Mouse (Mus musculus) granulocyte monocyte progenitor cell, adult 5-6 weeks (primary cell): ENCODE data around the gene Ccdc190. TPM values are rescaled to one million over a fixed set of nuclear protein-coding genes. Genes with fewer than 3 reads are reported as not detected.

Source experiments
- ATAC-seq: replicated peaks from 2 replicates; pipeline ENCODE4 v1.8.0; 2016; ENCODE audit warnings: mild to moderate bottlenecking, moderate TSS enrichment, inconsistent platforms; ENCODE audit not compliant: poor library complexity, severe bottlenecking
- total RNA-seq, 2 experiments: library from RNA; stranded (forward) in 1 of 2; stranded (reverse) in 1 of 2; fragments of 200-712, 200-1000 nt in 1 of 2; fragments of >200 nt in 1 of 2; fragmentation: Nextera tagmentation in 1 of 2; gene quantifications; 2 replicates each; pipeline ENCODE4 v1.2.3; 2014 to 2017

Gene Ccdc190
- total RNA-seq (2014; fragmentation: Nextera tagmentation) (not detected in 2 replicates), total RNA-seq (2017) (not detected in 2 replicates)

GRCm38 (mm10) chr1:169928454-169928971, at the start of gene Ccdc190:
Gene Ccdc190 (plus strand): TSS chr1:169928648.
- ATAC-seq, result no peak

- no peak for ATAC-seq
Observed at GRCm38 (mm10) chr1:169879060-169879459, 49.4 kb upstream of the Ccdc190 start.

- no peak for ATAC-seq
Observed at GRCm38 (mm10) chr1:169880181-169880580, 48.3 kb upstream of the Ccdc190 start.

- no peak for ATAC-seq
Observed at GRCm38 (mm10) chr1:169883081-169883565, 45.3 kb upstream of the Ccdc190 start.

- ATAC-seq, result no peak
Observed at GRCm38 (mm10) chr1:169889250-169889649, 39.2 kb upstream of the Ccdc190 start.

GRCm38 (mm10) chr1:169893976-169894375, 34.5 kb upstream of the Ccdc190 start:
- ATAC-seq, result peak; percentile 48; the same call in 1 of the 2 replicates

GRCm38 (mm10) chr1:169895686-169896085, 32.8 kb upstream of the Ccdc190 start:
- no peak for ATAC-seq

- ATAC-seq, result no peak
Observed at GRCm38 (mm10) chr1:169897916-169898315, 30.5 kb upstream of the Ccdc190 start.

GRCm38 (mm10) chr1:169898607-169899006, 29.8 kb upstream of the Ccdc190 start:
- ATAC-seq, result no peak

- ATAC-seq, result no peak
Observed at GRCm38 (mm10) chr1:169900771-169901336, 27.6 kb upstream of the Ccdc190 start.

- no peak for ATAC-seq
Observed at GRCm38 (mm10) chr1:169909163-169909562, 19.3 kb upstream of the Ccdc190 start.

GRCm38 (mm10) chr1:169909659-169910058, 18.8 kb upstream of the Ccdc190 start:
- ATAC-seq, result no peak

- no peak for ATAC-seq
Observed at GRCm38 (mm10) chr1:169910751-169911150, 17.7 kb upstream of the Ccdc190 start.

- ATAC-seq, result no peak
Observed at GRCm38 (mm10) chr1:169911526-169911925, 16.9 kb upstream of the Ccdc190 start.

GRCm38 (mm10) chr1:169916659-169917058, 11.8 kb upstream of the Ccdc190 start:
- no peak for ATAC-seq

GRCm38 (mm10) chr1:169917115-169917796, 11.2 kb upstream of the Ccdc190 start:
- no peak for ATAC-seq

GRCm38 (mm10) chr1:169917998-169918397, 10.4 kb upstream of the Ccdc190 start:
- peak; percentile 53 for ATAC-seq

- peak; percentile 86 for ATAC-seq
Observed at GRCm38 (mm10) chr1:169919211-169919610, 9.2 kb upstream of the Ccdc190 start.

- ATAC-seq, result peak; percentile 72
Observed at GRCm38 (mm10) chr1:169921710-169922211, 6.7 kb upstream of the Ccdc190 start.

- no peak for ATAC-seq
Observed at GRCm38 (mm10) chr1:169924567-169924966, 3.9 kb upstream of the Ccdc190 start.

GRCm38 (mm10) chr1:169927753-169928369, 587 bp upstream of the Ccdc190 start:
- ATAC-seq, result no peak
